Mouse (Mus musculus) 3T3-L1 (cell line): Measurements from ENCODE around the gene Ppp3ca.

Experiments
- DNase-seq: peaks from one replicate; pipeline ENCODE4 v3.0.0-alpha.2; 2015; ENCODE audit warnings: low read depth, low spot score

Ppp3ca gene

DNA sequence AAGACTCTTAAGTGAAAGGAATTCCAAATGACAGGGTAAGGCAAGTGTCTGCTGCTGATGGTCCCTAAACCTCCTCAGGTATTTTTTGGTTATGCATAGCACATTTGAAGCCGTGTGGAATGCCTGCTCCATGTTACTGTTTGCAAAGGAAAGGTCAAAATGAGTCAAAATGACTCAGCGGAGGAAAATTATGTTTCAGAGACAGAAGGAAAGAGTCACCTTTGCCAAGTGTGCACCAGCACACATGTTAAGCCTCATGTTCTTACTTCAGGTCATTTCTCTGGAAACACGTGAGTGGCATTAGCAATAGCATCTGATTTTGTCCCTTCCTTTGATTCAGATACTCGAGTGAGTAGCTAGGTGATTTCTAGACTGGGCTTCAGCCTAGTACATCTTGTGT is 186.1 kb downstream of the Ppp3ca start:
- DNase-seq: peak; percentile 81

DNA sequence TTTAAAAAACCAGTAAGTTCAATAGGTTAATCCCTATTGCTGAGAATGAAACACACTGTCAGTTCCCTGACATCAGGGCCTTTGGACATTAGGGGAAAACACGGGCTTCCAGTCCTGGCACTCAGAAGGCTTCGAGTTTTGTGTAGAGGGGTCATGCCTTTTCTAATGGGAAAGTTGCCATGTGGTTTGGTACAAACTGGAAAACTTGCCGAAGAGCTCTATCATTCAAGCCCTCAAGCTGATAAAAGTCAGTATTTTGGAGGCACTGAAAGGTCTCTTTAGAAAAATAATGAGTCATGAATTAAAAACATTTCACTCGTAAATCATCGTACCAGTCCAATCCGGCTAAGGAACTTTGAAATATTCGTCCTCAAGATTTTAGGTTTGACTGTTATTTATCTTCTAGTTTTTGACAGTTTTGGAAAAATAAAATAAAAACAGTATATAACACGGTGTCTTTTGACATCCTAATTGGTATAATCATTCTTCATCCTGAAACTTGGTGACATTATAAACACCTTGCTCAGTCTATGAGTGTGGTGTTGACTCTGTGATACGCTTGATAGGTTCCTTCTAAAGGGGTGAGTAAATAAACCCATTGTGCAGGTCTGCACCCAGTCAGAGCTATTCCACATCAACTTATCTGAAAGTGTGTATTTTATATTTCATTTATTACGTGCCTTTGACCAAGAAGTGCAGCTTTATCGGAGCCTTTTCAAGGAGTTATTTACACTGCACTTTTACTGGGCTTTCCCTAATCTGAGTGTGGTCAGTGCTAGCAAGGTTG is 192.3 kb downstream of the Ppp3ca start:
- DNase-seq: peak; percentile 99

DNA sequence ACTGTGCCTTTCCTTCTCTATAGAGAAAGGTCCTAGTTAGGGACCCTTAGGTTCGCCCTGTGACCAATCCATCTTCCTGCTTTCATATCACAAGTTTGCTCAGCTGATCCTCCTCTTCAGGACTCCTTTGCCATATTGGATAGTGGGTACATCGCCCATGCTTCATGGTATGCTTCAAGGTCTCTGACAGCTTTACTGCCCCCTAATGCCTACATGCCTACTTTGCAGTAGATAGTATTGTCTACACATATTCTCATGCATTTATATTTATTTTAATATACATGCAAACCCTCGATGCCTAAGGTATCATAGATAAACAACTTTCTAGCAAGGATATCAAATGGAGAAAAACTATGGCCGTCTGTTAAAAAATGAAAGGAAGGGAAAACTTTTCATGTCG is 193.2 kb downstream of the Ppp3ca start:
- no peak for DNase-seq

DNA sequence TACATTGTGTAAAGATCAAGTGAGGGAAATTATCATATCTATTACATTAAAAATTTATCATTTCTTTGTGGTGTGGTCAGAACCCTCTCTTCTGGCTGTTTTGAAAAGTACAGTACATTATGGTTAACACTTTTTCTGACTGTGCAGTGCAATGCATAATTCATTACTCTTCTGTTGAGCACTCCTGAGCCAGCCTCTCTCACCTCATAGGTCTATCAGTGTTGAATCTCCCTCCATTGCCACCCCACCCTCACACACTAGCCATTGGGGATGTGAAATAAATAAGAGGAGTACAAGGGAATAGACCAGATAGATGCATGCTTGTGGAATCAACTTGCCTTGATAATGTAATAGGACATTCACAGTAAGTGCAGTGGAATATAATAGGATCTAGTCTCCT is 194.4 kb downstream of the Ppp3ca start:
- DNase-seq: no peak

DNA sequence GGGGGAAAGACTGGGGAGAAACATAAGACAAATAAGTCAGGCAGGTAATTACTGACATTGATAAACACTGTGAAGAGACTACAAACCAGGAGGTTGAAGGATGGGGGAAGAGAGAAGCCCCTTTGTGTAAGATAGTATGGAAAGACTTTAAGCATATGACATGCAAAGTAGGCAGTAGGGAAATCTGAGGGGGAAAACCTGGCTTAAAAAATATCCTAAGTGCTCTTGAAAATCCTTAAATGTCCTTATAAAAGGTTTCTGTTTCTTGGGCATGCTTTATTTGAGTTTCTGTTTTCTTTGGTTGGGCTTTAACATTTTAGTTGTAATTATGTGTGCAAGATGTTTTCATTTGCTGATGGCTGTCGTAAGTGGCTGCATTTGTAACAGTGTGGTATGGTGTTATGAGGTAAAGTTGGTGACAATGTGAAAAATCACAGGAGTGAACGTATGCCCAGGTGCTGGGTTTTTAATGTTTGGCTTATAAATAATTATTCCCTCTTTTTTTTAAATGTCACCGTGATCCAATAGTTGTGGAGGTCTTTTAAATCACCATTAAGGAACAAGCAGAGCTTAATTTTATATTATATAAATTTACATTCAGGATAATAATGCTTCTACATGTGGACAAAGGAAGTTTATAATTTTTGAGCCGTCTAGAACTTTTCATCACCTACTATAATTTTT is 195.4 kb downstream of the Ppp3ca start:
- DNase-seq: no peak

DNA sequence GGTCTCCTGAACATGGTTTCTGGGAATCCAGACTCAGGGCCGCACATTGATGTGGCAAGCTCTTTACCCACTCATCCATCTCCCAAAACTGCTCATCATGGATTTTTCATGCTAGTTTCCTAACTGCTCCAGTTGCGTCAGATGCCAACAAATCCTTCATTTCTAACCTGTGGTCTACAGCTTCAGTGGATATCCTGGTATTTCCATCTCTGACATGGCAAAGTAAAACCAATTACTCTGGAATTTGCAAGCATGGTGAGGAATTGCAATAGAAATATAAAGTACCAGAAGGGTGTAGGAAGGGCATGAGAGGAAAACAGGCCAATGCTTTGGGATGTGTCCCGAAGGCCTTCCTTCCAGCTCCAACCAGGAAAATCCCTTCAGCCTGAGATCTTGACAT is 196.2 kb downstream of the Ppp3ca start:
- DNase-seq: peak; percentile 61

DNA sequence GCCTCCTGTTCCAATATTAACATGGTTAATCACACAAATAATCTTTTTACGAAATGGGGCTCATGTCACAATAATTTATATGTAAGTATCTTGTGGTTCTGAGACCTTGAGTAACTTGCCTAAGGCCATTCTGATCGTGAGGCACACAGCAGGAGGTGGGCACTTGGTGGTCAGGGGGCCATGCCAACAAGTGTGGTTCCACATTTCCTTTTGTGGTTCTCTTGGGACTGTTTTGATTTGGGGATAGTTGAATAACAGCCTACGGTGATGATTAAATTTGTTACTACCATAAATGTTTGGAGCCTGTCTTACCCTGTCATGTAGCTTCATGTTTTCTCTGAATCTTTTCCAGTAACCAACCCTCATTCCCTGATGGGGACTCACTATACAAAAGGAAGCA is 196.6 kb downstream of the Ppp3ca start:
- peak; percentile 83 for DNase-seq

DNA sequence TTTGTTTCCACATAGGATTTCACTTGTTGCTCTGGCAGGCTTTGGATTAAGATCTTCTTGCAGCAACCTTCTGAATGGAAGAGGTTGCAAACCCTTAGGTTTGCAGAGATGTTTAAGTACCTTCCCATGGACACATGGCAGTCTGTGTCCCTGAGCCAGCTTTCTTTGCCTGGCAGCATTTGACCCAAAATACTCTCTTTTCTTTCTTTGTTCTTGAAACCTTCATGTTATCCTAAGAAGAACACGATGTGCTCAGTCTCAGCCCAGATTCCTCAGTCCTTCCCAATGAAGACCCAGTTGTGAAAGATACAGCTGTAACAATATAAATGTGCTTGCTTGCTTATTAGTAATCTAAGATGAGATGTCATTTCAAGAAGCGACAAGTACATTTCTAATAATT is 197.4 kb downstream of the Ppp3ca start:
- DNase-seq: no peak

DNA sequence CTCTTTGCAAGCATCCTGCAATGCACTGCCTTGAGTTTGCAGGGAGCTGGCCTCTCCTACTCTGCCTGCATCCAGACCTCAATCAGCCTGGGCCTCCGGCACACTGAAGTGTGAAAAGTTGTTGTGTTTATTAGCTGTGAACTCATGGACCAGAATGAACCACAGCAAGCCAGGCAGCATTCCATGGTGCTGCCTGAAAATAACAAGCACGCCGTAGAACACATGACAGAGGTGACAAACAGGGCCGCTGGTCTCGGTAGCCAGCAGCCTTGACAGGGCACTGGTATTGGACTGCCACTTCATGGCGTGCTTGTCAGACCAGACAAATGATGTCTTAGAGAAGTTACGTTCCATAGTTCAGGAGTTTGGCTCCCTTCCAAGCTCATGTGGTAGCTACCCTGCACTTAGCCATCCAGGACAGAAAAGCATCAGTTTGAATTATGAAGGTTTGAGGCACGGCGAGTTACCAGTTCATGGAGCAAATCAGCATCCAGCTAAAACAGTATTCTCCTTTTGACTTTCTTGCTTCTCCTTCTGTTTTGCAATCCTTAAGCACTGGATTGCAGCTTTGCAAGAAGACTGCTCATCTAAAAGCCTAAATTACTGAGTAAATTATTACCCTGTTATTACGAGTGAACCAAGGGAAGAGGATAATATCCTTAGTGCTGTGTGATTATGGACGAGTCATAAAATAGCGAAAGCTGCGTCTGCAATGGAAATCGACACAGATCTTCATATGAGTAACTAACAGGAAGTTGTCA is 202.0 kb downstream of the Ppp3ca start:
- no peak for DNase-seq

DNA sequence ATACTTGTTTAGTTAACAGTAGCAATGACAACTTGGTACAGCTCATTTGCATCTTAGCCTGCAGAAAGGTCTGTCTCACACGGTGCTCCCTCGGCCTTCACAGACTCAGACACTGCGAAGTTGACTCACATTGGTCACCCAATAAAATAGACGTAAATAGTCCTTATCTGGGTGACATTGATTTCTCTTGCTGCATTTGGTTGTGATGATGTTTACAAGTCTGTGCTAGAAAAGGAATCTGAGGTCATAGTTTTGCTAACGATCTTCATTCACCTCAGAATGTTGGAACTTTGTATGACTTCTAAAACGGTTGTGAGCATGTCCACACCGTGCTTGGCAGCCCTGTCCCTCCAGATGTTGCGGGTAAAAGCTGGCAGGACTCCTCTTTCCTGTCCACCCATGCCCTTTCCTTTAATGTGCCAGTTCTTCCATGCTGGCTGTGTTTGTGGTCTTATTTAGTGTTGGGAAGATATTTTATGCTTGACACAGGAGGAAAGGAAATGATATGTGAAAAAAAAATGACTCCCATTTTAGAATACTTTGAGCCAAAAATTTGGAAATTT is 202.7 kb downstream of the Ppp3ca start:
- no peak for DNase-seq

DNA sequence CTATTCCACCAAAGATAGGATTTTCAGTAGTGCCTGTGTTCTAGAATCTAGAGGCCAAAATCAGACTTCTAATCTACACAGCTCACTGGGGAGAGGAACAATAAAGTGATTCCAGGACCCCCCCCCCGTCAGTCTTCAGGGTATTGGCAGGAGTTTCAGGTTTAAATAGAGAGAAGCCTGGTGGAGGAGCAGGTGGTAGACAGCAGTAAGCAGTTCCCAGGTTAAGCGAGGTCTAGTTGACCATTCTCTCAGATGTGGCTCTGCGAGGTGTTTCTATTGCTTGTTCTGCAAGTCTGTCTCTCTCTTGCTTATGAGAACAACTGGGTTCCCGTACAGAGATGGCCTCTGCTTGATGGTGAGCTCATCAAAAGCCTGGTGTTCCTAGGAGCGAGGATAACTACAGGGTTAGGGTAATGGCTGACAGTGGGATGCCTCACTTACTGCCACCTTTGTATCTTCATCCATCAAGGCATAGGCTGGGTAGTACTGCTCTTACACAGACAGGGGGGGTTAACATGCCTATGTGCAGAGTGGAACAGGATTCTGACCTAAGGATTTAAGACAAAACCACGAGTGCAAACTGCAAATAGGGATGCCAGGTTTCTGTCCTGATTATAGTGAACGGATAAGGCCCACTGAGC is 204.0 kb downstream of the Ppp3ca start:
- no peak for DNase-seq

DNA sequence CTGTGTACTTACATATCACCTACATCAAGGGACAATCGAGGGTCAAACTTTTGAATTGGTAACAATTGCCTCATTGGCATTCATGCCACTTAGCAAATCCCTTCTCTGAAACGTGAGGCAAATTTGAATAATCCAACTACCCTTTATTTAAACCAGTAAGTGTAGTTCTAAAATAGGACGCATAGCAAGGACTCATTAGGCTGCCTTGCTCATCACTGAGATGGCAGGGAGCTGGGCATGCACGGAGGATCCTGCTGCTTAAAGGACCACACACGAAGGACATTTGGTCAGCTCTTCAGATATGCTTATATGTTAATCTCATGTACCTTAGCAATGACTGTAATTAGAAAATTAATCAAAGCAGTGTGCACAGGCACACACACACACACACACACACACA is 204.6 kb downstream of the Ppp3ca start:
- DNase-seq: no peak

DNA sequence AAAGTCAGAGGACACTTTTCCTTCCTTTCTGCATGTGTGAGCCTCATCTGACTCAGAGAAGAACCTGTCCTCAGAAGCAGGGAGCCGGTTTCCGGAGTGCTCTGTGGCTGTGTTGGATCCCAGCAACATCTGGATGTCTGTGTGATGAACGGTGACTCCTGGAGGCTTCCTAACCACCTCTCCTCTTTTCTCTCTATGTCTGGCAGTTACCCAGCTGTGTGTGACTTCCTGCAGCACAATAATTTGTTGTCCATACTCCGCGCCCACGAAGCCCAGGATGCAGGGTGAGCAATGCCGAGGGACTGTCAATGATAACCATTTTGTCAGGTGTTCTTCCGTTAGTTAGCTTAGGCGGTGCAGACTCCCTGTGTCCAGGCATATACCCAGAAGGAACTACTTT is 217.8 kb downstream of the Ppp3ca start:
- no peak for DNase-seq

DNA sequence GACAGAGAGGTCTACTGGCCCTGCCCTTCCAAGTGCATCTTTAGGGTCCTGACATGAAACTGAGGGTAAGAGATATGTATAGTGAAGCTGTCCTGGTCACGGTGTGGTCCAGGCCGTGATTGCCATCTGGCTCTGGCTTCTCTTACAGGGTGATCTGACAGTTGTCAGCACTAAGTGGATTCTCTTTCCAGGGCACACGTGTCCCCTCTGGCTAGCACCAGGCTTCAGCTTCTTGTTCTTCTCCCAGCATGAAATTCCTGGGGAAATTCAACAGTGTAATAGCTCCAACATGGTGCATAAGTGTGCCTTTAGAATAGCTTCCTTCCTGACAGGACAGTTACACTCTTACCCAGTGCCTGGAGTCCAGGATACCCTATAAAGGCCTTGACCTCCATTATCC is 222.2 kb downstream of the Ppp3ca start:
- no peak for DNase-seq

DNA sequence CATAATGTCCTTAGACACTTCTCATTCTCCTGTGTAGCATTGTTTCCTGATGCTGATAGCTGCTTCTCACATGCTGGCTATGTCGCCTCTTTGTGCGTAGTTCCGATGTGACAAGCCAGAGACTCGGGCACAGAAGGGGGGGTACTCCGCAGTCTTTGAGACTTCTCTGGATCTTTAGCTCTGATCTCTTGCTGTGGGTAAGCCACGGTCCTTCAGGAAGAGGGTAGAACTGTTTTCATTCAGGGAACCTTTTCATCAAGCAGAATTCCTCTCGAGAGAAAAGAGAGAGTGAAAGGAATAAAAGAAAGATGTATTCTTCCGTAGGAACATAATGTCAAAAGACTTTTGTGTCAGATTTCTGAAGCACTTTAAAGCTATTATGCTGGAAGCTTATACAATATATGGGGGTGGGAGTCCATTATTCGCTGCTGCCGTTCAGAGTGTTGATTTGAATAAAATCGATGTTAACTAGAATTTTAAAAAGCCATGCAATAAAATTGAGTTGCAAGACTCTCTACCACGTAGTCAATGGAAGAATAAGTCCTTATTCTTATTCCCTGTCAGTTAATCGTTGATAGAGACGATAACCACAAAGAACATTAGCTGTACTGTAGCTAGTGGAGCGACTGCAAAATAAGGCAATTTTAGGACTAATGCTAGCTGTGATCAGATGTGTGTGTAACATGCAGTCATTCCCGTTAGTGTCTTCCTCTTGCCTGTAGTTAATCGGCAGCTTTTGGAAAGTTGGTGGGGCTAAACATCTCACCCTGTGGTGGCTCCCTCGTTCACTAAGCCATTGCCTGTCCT is 223.9 kb downstream of the Ppp3ca start:
- DNase-seq: no peak

DNA sequence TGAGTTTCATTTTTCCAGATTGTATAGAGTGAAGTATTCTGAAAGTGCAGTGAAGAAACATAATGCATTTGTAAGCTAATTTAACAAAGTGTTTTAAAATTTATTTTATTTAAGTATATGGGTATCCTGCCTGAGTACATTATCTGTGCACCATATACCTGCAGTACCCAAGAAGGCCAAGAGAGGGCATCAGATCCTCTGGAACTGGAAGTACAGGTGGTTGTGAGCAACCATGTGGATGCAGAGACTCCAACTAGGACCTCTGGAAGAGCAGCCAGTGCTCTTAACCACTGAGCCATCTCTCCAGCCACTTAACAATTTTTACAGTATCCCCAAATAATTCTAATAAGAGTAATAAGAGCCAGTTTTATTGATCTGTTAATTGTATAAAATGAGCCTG is 225.6 kb downstream of the Ppp3ca start:
- peak; percentile 62 for DNase-seq

DNA sequence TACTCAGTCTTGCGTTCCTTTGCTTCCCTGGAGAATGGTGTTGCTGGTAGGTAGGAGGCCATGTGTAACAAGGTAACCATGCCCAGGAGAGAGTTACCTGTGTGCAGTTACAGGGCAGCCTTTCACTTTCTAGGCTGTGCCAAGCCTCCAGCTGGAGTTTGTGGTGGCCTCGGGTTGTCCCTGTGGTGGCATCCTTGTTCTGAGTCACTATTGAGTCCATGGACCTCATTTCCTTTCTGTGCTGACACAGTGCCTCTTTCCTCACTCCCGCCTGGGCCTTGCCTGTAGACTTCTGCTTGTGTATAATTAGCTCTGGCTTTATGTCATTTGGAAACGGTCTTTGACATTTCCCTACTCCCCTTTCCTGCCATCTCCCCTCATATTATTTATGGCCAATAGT is 226.4 kb downstream of the Ppp3ca start:
- DNase-seq: no peak

DNA sequence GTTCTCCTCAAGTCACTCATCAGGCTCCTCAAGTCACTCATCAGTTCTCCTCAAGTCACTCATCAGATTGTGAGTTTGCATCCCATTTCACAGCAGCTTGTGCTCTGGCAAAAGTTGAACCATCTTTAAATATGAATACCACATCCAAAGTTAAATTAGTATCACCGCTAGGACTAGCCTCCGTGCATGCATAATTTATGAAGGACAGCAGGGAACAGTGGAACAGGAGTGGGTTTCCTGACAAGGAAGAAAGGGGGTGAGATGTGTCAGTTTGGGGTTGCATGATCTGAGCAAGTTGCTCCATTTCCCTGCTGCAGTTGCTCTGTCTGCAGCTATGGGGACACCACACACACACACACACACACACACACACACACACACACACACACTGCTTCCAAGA is 229.8 kb downstream of the Ppp3ca start:
- no peak for DNase-seq

DNA sequence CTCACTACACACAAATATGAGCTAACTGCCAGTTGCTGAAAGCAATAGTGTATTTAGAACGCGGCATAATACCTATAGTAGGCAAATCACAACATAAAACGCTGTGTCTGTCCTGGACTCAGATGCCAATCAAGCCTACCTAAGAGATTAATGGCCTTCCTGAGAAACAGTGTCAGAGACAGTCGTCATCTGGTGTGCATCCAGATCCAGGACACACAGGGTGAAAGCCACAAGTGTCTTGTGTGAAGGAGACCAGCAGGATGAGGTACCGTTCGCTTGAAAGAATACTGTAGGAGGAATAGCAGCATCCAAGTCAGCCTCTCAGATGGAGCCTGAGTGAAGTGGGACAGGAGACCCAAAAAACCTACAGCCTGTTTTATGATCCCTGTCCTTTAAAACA is 231.1 kb downstream of the Ppp3ca start:
- DNase-seq: no peak

DNA sequence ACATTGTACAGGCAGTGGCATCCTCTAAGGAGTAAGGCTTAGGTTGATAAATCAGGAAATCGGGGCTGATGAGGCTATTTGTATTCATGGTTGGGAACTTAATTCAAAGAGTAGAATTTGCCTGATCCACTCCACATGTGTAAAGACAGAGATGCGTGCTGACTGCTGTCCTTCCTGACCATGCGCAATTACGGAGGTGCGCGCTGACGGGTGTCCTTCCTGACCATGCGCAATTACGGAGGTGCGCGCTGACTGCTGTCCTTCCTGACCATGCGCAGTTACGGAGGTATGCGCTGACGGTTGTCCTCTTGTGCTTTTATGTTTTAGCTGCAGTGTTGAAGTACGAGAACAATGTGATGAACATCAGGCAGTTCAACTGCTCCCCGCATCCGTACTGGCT is 232.9 kb downstream of the Ppp3ca start:
- DNase-seq: no peak

DNA sequence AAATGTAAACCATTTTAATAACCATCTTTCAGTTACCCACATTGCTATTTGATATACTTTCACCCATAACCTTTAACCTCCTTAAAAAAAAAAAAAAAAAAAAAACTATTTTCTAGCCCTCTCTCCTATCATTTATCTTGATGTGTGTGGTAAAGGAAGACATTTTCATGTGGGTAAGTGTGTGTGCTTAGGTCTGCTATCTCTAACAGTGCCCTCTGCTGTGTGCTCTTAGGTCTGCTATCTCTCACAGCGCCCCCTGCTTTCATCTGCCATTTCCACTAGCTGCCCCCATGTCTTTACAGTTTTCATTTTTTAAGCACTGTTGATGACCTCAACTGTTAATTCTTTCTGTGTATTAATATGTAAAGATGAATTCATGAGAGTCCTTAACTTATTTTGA is 235.7 kb downstream of the Ppp3ca start:
- peak; percentile 41 for DNase-seq
